Mouse (Mus musculus) stomach, postnatal 0 days (tissue): ENCODE data around the gene Mkrn2. TPM values are rescaled to one million over a fixed set of nuclear protein-coding genes. Genes with fewer than 3 reads are reported as not detected.

Experiments used
- ATAC-seq: fragments of 200-750 bp; cut with Nextera tagmentation; 2 replicates; pipeline ENCODE4 v1.8.0; 2017; ENCODE audit not compliant: low FRiP score, low TSS enrichment
- DNase-seq: peaks from one replicate; pipeline ENCODE4 v3.0.0-alpha.2; 2016; ENCODE audit warnings: low spot score
- H3K27ac ChIP-seq: fragments of 300-500 bp; sonication (generic); replicated peaks from 2 replicates; pipeline ENCODE4 v1.5.1; 2014; ENCODE audit warnings: mild to moderate bottlenecking, control low read depth
- H3K27me3 ChIP-seq: fragments of 300-500 bp; sonication (generic); 2 replicates; pipeline ENCODE4 v1.6.1; 2014; ENCODE audit warnings: low read length; ENCODE audit not compliant: control insufficient read depth, insufficient read depth
- H3K36me3 ChIP-seq: fragments of 300-500 bp; sonication (generic); 2 replicates; pipeline ENCODE4 v1.6.1; 2014; ENCODE audit warnings: low read length, mixed read lengths; ENCODE audit not compliant: control insufficient read depth, insufficient read depth
- H3K4me1 ChIP-seq: fragments of 300-500 bp; sonication (generic); replicated peaks from 2 replicates; pipeline ENCODE4 v1.6.1; 2014; ENCODE audit warnings: antibody characterized with exemption; ENCODE audit not compliant: control insufficient read depth, insufficient read depth
- H3K4me2 ChIP-seq: fragments of 300-500 bp; sonication (generic); replicated peaks from 2 replicates; pipeline ENCODE4 v1.6.1; 2014; ENCODE audit warnings: low read depth, mild to moderate bottlenecking, control low read depth, moderate library complexity
- H3K4me3 ChIP-seq: fragments of 300-500 bp; sonication (generic); 2 replicates; pipeline ENCODE4 v1.5.1; 2014; ENCODE audit warnings: low read depth, low read length, control low read depth
- H3K9ac ChIP-seq: fragments of 300-500 bp; sonication (generic); 2 replicates; pipeline ENCODE4 v1.6.1; 2014; ENCODE audit warnings: mild to moderate bottlenecking, low read length, control low read depth, mixed read lengths
- H3K9me3 ChIP-seq: fragments of 300-500 bp; sonication (generic); 2 replicates; pipeline ENCODE4 v1.6.1; 2016; ENCODE audit warnings: low read length; ENCODE audit not compliant: control insufficient read depth
- CTCF ChIP-seq: IDR thresholded peaks from 2 replicates; pipeline ENCODE4 v1.5.1; 2016; ENCODE audit warnings: antibody characterized with exemption, low read depth, mild to moderate bottlenecking, moderate library complexity
- EP300 ChIP-seq: optimal IDR thresholded peaks from 2 replicates; pipeline ENCODE3; 2016; ENCODE audit warnings: antibody characterized with exemption
- WGBS: fragments of 180-500 bp; shearing (Covaris S2); extraction: QIAGEN DNeasy Blood & Tissue Kit; methylation state at CpG from one replicate; pipeline ENCODE4 v1.1.7; 2014; 5-methylcytosine and 5-hydroxymethylcytosine counted together
- polyA plus RNA-seq: library from polyadenylated mRNA; unstranded; fragments of >200 nt; fragmentation: Nextera tagmentation; extraction: Ambion mirVana; gene quantifications from 2 replicates; pipeline ENCODE4 v1.2.1, GENCODE M21; 2015

Gene Mkrn2
- polyA plus RNA-seq, 1 experiment from 2014 or later, result 19.4 TPM

GRCm38 (mm10) chr6:115595667-115596066 is 6.0 kb upstream of the Mkrn2 start:
- H3K4me3 ChIP-seq, result no peak overlapping the region
- no peaks in the 10 kb centered on the region for H3K4me1 ChIP-seq
- ATAC-seq (no peak), DNase-seq (no peak)
- H3K9ac ChIP-seq, result no peak overlapping the region
- no peaks in the 10 kb centered on the region for H3K9me3 ChIP-seq
- WGBS, result 60% methylated on average over 3 of the region's 3 CpGs
- H3K27ac ChIP-seq, result no peak overlapping the region
- TF ChIP-seq EP300 (no peak), CTCF (no peak)
- no peaks in the 10 kb centered on the region for H3K36me3 ChIP-seq
- H3K4me2 ChIP-seq, result no peak overlapping the region
- no peaks in the 10 kb centered on the region for H3K27me3 ChIP-seq

GRCm38 (mm10) chr6:115601322-115601714 is 384 bp upstream of the Mkrn2 start:
- TF ChIP-seq CTCF, result peak; percentile 20; the same call in 1 of the 2 replicates
- no peak for TF ChIP-seq EP300
- Histone ChIP-seq H3K4me3 (peak overlapping the region; percentile 87; the same call in 1 of the 2 replicates), H3K4me1 (0 out of 2 replicates have a peak, but pooled peaks cover 3% of the 10 kb centered on the region), H3K27ac (no peak overlapping the region), H3K36me3 (no peaks in the 10 kb centered on the region), H3K27me3 (no peaks in the 10 kb centered on the region), H3K4me2 (peak overlapping the region; percentile 17; the same call in 1 of the 2 replicates), H3K9me3 (no peaks in the 10 kb centered on the region), H3K9ac (no peak overlapping the region)
- WGBS, result 67% methylated on average over 4 of the region's 4 CpGs
- DNase-seq (no peak), ATAC-seq (peak; percentile 18; the same call in 1 of the 2 replicates)

- no peak for DNase-seq
- no peak for ATAC-seq
- no peaks in the 10 kb centered on the region for H3K9me3 ChIP-seq
- H3K27me3 ChIP-seq, result no peaks in the 10 kb centered on the region
- no peak overlapping the region for H3K27ac ChIP-seq
- H3K36me3 ChIP-seq, result peaks cover 4% of the 10 kb centered on the region; the same call in 1 of the 2 replicates
- no peak for TF ChIP-seq CTCF
- H3K9ac ChIP-seq, result no peak overlapping the region
- WGBS, result 69% methylated on average over 1 of the region's 1 CpGs
- no peak overlapping the region for H3K4me2 ChIP-seq
- H3K4me3 ChIP-seq, result no peak overlapping the region
- H3K4me1 ChIP-seq, result 0 out of 2 replicates have a peak, but pooled peaks cover 3% of the 10 kb centered on the region
Observed at GRCm38 (mm10) chr6:115606461-115606860, 4.8 kb downstream of the Mkrn2 start.

- DNase-seq (no peak), ATAC-seq (no peak)
- Histone ChIP-seq H3K27ac (no peak overlapping the region), H3K9ac (no peak overlapping the region), H3K9me3 (no peaks in the 10 kb centered on the region), H3K4me1 (0 out of 2 replicates have a peak, but pooled peaks cover 3% of the 10 kb centered on the region), H3K4me2 (no peak overlapping the region), H3K27me3 (no peaks in the 10 kb centered on the region), H3K36me3 (peaks cover 4% of the 10 kb centered on the region; the same call in 1 of the 2 replicates), H3K4me3 (no peak overlapping the region)
- WGBS, result 73% methylated on average over 4 of the region's 4 CpGs
- no peak for TF ChIP-seq CTCF
- TF ChIP-seq EP300, result no peak
Observed at GRCm38 (mm10) chr6:115607429-115607828, 5.7 kb downstream of the Mkrn2 start.

GRCm38 (mm10) chr6:115609121-115609520 is 7.4 kb downstream of the Mkrn2 start:
- 75% methylated on average over 3 of the region's 3 CpGs for WGBS
- H3K4me3 ChIP-seq, result no peak overlapping the region
- H3K9me3 ChIP-seq, result no peaks in the 10 kb centered on the region
- DNase-seq (peak; percentile 47), ATAC-seq (no peak)
- no peak overlapping the region for H3K9ac ChIP-seq
- H3K27me3 ChIP-seq, result no peaks in the 10 kb centered on the region
- H3K27ac ChIP-seq, result no peak overlapping the region
- H3K36me3 ChIP-seq, result peaks cover 11% of the 10 kb centered on the region
- TF ChIP-seq EP300 (no peak), CTCF (peak; percentile 72)
- H3K4me1 ChIP-seq, result no peaks in the 10 kb centered on the region
- H3K4me2 ChIP-seq, result no peak overlapping the region

GRCm38 (mm10) chr6:115610301-115610700 is 8.6 kb downstream of the Mkrn2 start:
- 92% methylated on average over 5 of the region's 5 CpGs for WGBS

More at GRCm38 (mm10) chr6:115610301-115610700, 8.6 kb downstream of the Mkrn2 start:
- no peaks in the 10 kb centered on the region for H3K4me1 ChIP-seq
- H3K4me3 ChIP-seq, result no peak overlapping the region
- no peak overlapping the region for H3K4me2 ChIP-seq
- no peak for ATAC-seq
- no peak overlapping the region for H3K27ac ChIP-seq
- DNase-seq, result no peak
- H3K9me3 ChIP-seq, result no peaks in the 10 kb centered on the region
- H3K36me3 ChIP-seq, result peaks cover 15% of the 10 kb centered on the region
- TF ChIP-seq CTCF (no peak), EP300 (no peak)
- no peak overlapping the region for H3K9ac ChIP-seq
- H3K27me3 ChIP-seq, result no peaks in the 10 kb centered on the region
